Mouse (Mus musculus) bone marrow macrophage, adult 2 months (primary cell): ENCODE data around the gene Kcna10.

Source experiments
- CTCF ChIP-seq: IDR thresholded peaks from 2 replicates; pipeline ENCODE4 v1.5.1; 2012; ENCODE audit warnings: low read depth, mild to moderate bottlenecking, low read length, moderate library complexity
- POLR2A ChIP-seq: IDR thresholded peaks from 2 replicates; pipeline ENCODE4 v1.6.1; 2012; ENCODE audit warnings: mild to moderate bottlenecking, low read depth, low read length, borderline replicate concordance

DNA sequence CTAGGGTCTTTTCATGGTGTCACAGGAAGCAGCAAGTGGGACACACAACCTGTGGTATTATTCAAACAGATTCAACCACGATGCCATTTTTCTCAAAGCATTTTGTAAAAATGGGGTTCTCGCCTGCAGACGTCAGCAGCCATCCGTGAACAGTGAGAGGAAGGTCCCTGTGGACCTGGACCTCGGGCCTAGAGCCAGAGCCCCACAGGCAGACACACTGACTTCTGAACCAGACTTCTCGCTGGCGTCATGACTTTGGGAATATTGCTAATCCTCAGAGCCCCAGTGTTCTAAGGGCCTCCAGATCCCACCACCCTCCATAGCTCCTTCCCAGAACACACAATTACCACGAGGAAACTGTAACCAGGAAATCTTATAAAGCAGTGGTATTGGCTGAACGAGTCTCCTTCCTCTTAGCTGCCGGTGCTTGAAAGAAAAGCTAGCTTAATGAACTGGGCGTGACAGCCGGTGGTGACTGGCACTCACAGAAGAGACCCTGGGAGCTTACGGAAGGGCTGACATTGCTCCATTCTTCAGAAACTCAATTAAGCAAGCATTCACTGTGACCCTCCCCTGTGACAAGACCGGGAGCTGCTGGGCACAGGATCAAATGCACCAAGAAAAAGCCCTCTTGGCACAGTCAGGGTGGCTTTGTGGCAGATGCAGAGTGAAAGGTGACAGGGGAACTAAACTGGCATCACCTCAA, 58.7 kb downstream of the Kcna10 start:
- no peak for TF ChIP-seq POLR2A
- no peak for TF ChIP-seq CTCF
